Mouse (Mus musculus) lung, adult 10 weeks (tissue): ENCODE results near the gene Rgs7. TPM values are rescaled to one million over a fixed set of nuclear protein-coding genes. Genes with fewer than 3 reads are reported as not detected.

Source experiments
- polyA plus RNA-seq: library from polyadenylated mRNA; stranded (reverse); fragments of 350-450 nt; fragmentation: Illumina TruSeq; extraction: RNeasy Lipid Tissue Mini Kit (QIAGEN cat#74804); gene quantifications from one replicate; pipeline ENCODE4 v1.2.3, GENCODE M21; 2014; ENCODE audit warnings: low read depth, low replicate concordance; ENCODE audit not compliant: insufficient read depth

Rgs7 gene
- polyA plus RNA-seq = 0.18 TPM

GRCm38 (mm10) chr1:175491861-175492682 is at the start of gene Rgs7:
TSS of gene Rgs7 (minus strand) at chr1:175492500.

Other genes starting within 250 kb of the Rgs7 start
- gene Kmo, start 127.9 kb upstream of the Rgs7 start, polyA plus RNA-seq = 3.1 TPM
- gene Fh1, start 133.1 kb upstream of the Rgs7 start, polyA plus RNA-seq = 79.1 TPM
- gene Opn3, start 200.3 kb upstream of the Rgs7 start, polyA plus RNA-seq = 1.6 TPM
- 2.6 TPM for gene Chml, start 200.4 kb upstream of the Rgs7 start, polyA plus RNA-seq
- not detected for gene Wdr64, start 206.1 kb upstream of the Rgs7 start, polyA plus RNA-seq